Mouse (Mus musculus): Measurements from ENCODE around the gene Reln.

GRCm38 (mm10) chr5:21936627-21937026, 407.9 kb downstream of the Reln start:
- no peak for TF ChIP-seq CTCF (IDR thresholded peaks at IDR 0.05; ENCODE audit: insufficient read depth, low read length)
- no peak for TF ChIP-seq POLR2A (IDR thresholded peaks at IDR 0.05; ENCODE audit: borderline replicate concordance, extremely low read depth, low read depth, low read length)
